Mouse (Mus musculus) G1E (cell line): ENCODE results near the gene C87436.

Experiments used
- CTCF ChIP-seq: IDR thresholded peaks from 2 replicates; pipeline ENCODE4 v1.5.1; 2012; ENCODE audit warnings: low read depth, low read length, inconsistent platforms, mixed read lengths
- GATA1 ChIP-seq: IDR thresholded peaks from 2 replicates; pipeline ENCODE4 v1.6.1; 2012; ENCODE audit warnings: borderline replicate concordance, low read length, inconsistent platforms, mixed read lengths
- TAL1 ChIP-seq: conservative IDR thresholded peaks from 2 replicates; pipeline ENCODE4 v1.6.1; 2012; ENCODE audit warnings: low read depth, low read length, inconsistent platforms, mixed read lengths

GRCm38 (mm10) chr6:86397257-86397980 lies 40.8 kb upstream of the C87436 start:
- TF ChIP-seq CTCF (no peak), TAL1 (no peak), GATA1 (no peak)
